ENCODE assay signal across 8 mouse cellular contexts in genomic region chr9:96196636-96197181, GRCm38 (mm10). TPM values are rescaled to one million over a fixed set of nuclear protein-coding genes. Genes with fewer than 3 reads are reported as not detected.
DNase-seq lines count a peak whose midpoint lies in the region; ATAC-seq and TF ChIP-seq lines count a peak whose summit lies in the region.

No protein-coding gene starts in this region.

- no peaks in the 10 kb centered on the region for H3K27me3 ChIP-seq in forebrain, embryonic 12.5 days
- H3K27me3 ChIP-seq in lung, postnatal 0 days (replicated peaks; ENCODE audit: insufficient read depth, low read length): no peaks in the 10 kb centered on the region

- peak overlapping the region; percentile 98 for H3K4me2 ChIP-seq in forebrain, embryonic 12.5 days
- H3K4me2 ChIP-seq in lung, postnatal 0 days (replicated peaks; ENCODE audit: low read depth, low read length): peak overlapping the region; percentile 97

- TF ChIP-seq EP300 in lung, postnatal 0 days (IDR thresholded peaks at IDR 0.05): no peak

- H3K4me3 ChIP-seq in ES-E14 (ENCODE audit: insufficient read depth in 1 of 2, low read depth in 1 of 2, low read length in 2 of 2, poor library complexity in 1 of 2, severe bottlenecking in 1 of 2): peak overlapping the region; percentile 86 to 92
- H3K4me3 ChIP-seq in forebrain, embryonic 12.5 days (replicated peaks): peak overlapping the region; percentile 78
- H3K4me3 ChIP-seq in layer of hippocampus, adult 2 months: peak overlapping the region; percentile 76
- peak overlapping the region; percentile 73 for H3K4me3 ChIP-seq in lung, postnatal 0 days (ENCODE audit: low read depth, low read length)

- peak; percentile 64 for TF ChIP-seq CTCF in layer of hippocampus, adult 2 months (conservative IDR thresholded peaks at IDR 0.05)
- TF ChIP-seq CTCF in lung, postnatal 0 days (IDR thresholded peaks at IDR 0.05): peak; percentile 54

- ATAC-seq in forebrain, embryonic 12.5 days (ENCODE audit: low FRiP score): no peak
- 0 out of 2 replicates have a peak, but pooled peaks have one; percentile 15 for ATAC-seq in lung, postnatal 0 days

- H3K4me1 ChIP-seq in ES-E14 (ENCODE audit: control insufficient read depth in 2 of 2, insufficient read depth in 2 of 2, low read length in 2 of 2, poor library complexity in 1 of 2): peaks cover 4 to 6% of the 10 kb centered on the region in 2 experiments
- peaks cover 15% of the 10 kb centered on the region for H3K4me1 ChIP-seq in forebrain, embryonic 12.5 days
- H3K4me1 ChIP-seq in lung, postnatal 0 days (ENCODE audit: insufficient read depth, low read depth, low read length): peaks cover 3% of the 10 kb centered on the region; the same call in 1 of the 2 replicates

- no peaks in the 10 kb centered on the region for H3K9me3 ChIP-seq in ES-E14 (ENCODE audit: control insufficient read depth, insufficient read depth, low read depth, low read length)
- H3K9me3 ChIP-seq in forebrain, embryonic 12.5 days: no peaks in the 10 kb centered on the region
- no peaks in the 10 kb centered on the region for H3K9me3 ChIP-seq in lung, postnatal 0 days (ENCODE audit: low read length)

- H3K27ac ChIP-seq in ES-E14 (ENCODE audit: insufficient read depth, low read depth, low read length, poor library complexity, severe bottlenecking): peak overlapping the region; percentile 60
- peak overlapping the region; percentile 75; the same call in 1 of the 2 replicates for H3K27ac ChIP-seq in forebrain, embryonic 12.5 days
- H3K27ac ChIP-seq in layer of hippocampus, adult 2 months: peak overlapping the region; percentile 96
- H3K27ac ChIP-seq in lung, postnatal 0 days (ENCODE audit: low read length): peak overlapping the region; percentile 96

- DNase-seq in ES-E14 (ENCODE audit: low read depth, low spot score): peak; percentile 24
- DNase-seq in c-Kit-positive CD71-positive TER-119-positive erythroid progenitor cells, embryonic 14.5 days (ENCODE audit: low spot score): peak; percentile 32
- DNase-seq in heart, postnatal 14 days: peak; percentile 39 to 56
- DNase-seq in layer of hippocampus, adult 2 months (ENCODE audit: low spot score in 2 of 2): peak; percentile 44 to 48
- peak; percentile 62 for DNase-seq in lung, postnatal 0 days (ENCODE audit: low spot score)
- peak; percentile 48 for DNase-seq in ovary, postnatal 36 days (ENCODE audit: low spot score)
- peak; percentile 52 to 60 for DNase-seq in thymus, postnatal 36 days

- WGBS in forebrain, embryonic 12.5 days: under 1% methylated on average over 20 of the region's 20 CpGs
- 3% methylated on average over 20 of the region's 20 CpGs for WGBS in lung, postnatal 0 days

- H3K9ac ChIP-seq in ES-E14 (ENCODE audit: insufficient read depth, low read depth, low read length, poor library complexity, severe bottlenecking): peak overlapping the region; percentile 88
- H3K9ac ChIP-seq in forebrain, embryonic 12.5 days: peak overlapping the region; percentile 81
- H3K9ac ChIP-seq in lung, postnatal 0 days (replicated peaks; ENCODE audit: low read depth): peak overlapping the region; percentile 73

- in situ Hi-C loops in ES-E14 (cut with MboI; ENCODE audit: low sequenced_read_pairs in 2 of 2, unreplicated experiment in 2 of 2): no loop called here

- H3K36me3 ChIP-seq in ES-E14 (ENCODE audit: control insufficient read depth, insufficient read depth, low read length, poor library complexity, severe bottlenecking): no peaks in the 10 kb centered on the region
- no peaks in the 10 kb centered on the region for H3K36me3 ChIP-seq in forebrain, embryonic 12.5 days (replicated peaks)
- no peaks in the 10 kb centered on the region for H3K36me3 ChIP-seq in lung, postnatal 0 days (ENCODE audit: insufficient read depth, low read length)

- intact Hi-C loops in heart, postnatal 14 days (cut with DNase I): no loop called here

TF ChIP-seq in ES-E14, 5 proteins besides CTCF, POLR2A, EP300 and RAD21:
- TF ChIP-seq ZC3H11A (IDR thresholded peaks at IDR 0.05; ENCODE audit: borderline replicate concordance, low read depth, low read length): no peak
- TF ChIP-seq ZNF384 (IDR thresholded peaks at IDR 0.05; ENCODE audit: low read depth, low read length): no peak
- TF ChIP-seq HCFC1 (IDR thresholded peaks at IDR 0.05; ENCODE audit: borderline replicate concordance, insufficient read depth, low read length): no peak
- TF ChIP-seq CHD2 (IDR thresholded peaks at IDR 0.05; ENCODE audit: low read depth, low read length): no peak
- TF ChIP-seq MAFK (IDR thresholded peaks at IDR 0.05; ENCODE audit: insufficient read depth, low read depth, low read length): no peak

RNA-seq across cellular contexts. Expression of gene Tfdp2, which starts 0.6 kb away (rescaled TPM):
- total RNA-seq in ES-E14 (2012; rRNA removed): 45.6 and 54.9 TPM in 2 replicates
- polyA plus RNA-seq in forebrain, embryonic 12.5 days (2016; fragmentation: Nextera tagmentation; extraction: Ambion mirVana): 71.3 and 75.2 TPM in 2 replicates
- total RNA-seq in heart, postnatal 14 days (2021): 100 to 1,000 TPM in 1 of 2 experiments, 10 to 100 TPM in 1; 80.4 to 101 TPM
- total RNA-seq in layer of hippocampus, adult 2 months (2021): 10 to 100 TPM; 42.7 to 46.1 TPM
- polyA plus RNA-seq in lung, postnatal 0 days (2015; fragmentation: Nextera tagmentation; extraction: Ambion mirVana): 47.3 and 53.9 TPM in 2 replicates
